Comparison of ENCODE assay signal across 19 mouse cellular contexts in the genomic region with DNA sequence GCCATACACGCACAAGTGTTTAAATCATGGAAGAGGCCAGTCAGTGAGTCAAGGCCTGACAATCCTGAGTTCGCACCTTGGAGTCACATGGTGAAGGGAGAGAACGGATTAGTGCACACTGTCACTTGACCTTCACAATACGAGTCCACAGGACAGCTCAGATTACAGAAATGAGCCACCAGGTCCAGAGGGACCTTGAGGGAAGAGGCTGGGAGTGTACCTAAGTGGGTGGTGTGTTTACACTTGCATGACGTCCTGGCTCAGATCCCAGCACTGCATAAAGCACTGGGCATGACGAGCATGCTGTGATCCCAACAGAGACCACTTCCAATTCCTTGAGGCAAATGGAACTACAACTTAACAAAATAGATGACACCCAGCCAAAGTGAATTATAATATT. TPM values are rescaled to one million over a fixed set of nuclear protein-coding genes. Genes with fewer than 3 reads are reported as not detected.
DNase-seq lines count a peak whose midpoint lies in the region; ATAC-seq and TF ChIP-seq lines count a peak whose summit lies in the region.
"Had no signal": no experiment of that assay in that cellular context is flagged by ENCODE, and none has a peak within 500 bp of the region (broad histone marks: within the 10 kb centered on the region; RNA-seq: fewer than 3 reads in every experiment).

No protein-coding gene starts in this region.

- no peak for TF ChIP-seq CTCF in liver, adult 2 months (IDR thresholded peaks at IDR 0.05; ENCODE audit: low read depth, low read length)

- no peaks in the 10 kb centered on the region for H3K79me2 ChIP-seq in liver, adult 2 months (ENCODE audit: control insufficient read depth, insufficient read depth, low read length)

- H3K27ac ChIP-seq in heart, embryonic 16.5 days (ENCODE audit: low read length): no peak overlapping the region
- peak overlapping the region; percentile 22; the same call in 1 of the 2 replicates for H3K27ac ChIP-seq in liver, adult 2 months (replicated peaks; ENCODE audit: insufficient read depth, low read depth, low read length)
- no peak overlapping the region for H3K27ac ChIP-seq in liver, embryonic 12.5 days
- H3K27ac ChIP-seq: hindbrain, embryonic 15.5 days; layer of hippocampus, adult 2 months; limb, embryonic 15.5 days; neural tube, embryonic 13.5 days had no signal

- no peak overlapping the region for H3K4me3 ChIP-seq in heart, embryonic 16.5 days (ENCODE audit: low read length)
- no peak overlapping the region for H3K4me3 ChIP-seq in liver, adult 2 months (ENCODE audit: insufficient read depth, low read depth, low read length)
- H3K4me3 ChIP-seq in liver, embryonic 12.5 days: no peak overlapping the region
- H3K4me3 ChIP-seq: hindbrain, embryonic 15.5 days; layer of hippocampus, adult 2 months; limb, embryonic 15.5 days; neural tube, embryonic 13.5 days had no signal

- no peak for DNase-seq in heart, adult 8-10 months (ENCODE audit: low spot score)
- peak; percentile 74 for DNase-seq in liver, adult 2 months (ENCODE audit: extremely low read depth, low read depth, low spot score)
- peak; percentile 19 for DNase-seq in fat pad, adult 2 months (ENCODE audit: extremely low read depth, low read depth, low spot score)
- peak; percentile 77 for DNase-seq in lung, postnatal 36 days
- DNase-seq in cerebellum, postnatal 14 days: no peak
- DNase-seq in natural killer cell, adult 2 months (ENCODE audit: low spot score in 2 of 2): no peak
- DNase-seq: adrenal gland, postnatal 25 days; cerebellum, postnatal 10 days; heart, adult 18-20 months; heart, postnatal 14 days; right cerebral cortex, postnatal 25 days; thymus, adult 2 months had no signal

- H3K9me3 ChIP-seq in heart, embryonic 16.5 days (replicated peaks; ENCODE audit: control insufficient read depth, low read length): peaks cover 5% of the 10 kb centered on the region
- peaks cover 4% of the 10 kb centered on the region; the same call in 1 of the 2 replicates for H3K9me3 ChIP-seq in liver, embryonic 12.5 days (replicated peaks)
- H3K9me3 ChIP-seq: G1E; hindbrain, embryonic 15.5 days; limb, embryonic 15.5 days; neural tube, embryonic 13.5 days had no signal

- no peak for TF ChIP-seq POLR2A in liver, adult 2 months (IDR thresholded peaks at IDR 0.05; ENCODE audit: extremely low read depth, insufficient read depth, low read length)

- no peaks in the 10 kb centered on the region for H3K27me3 ChIP-seq in heart, embryonic 16.5 days (ENCODE audit: control insufficient read depth, insufficient read depth, low read length)
- H3K27me3 ChIP-seq in liver, adult 2 months (ENCODE audit: control insufficient read depth, insufficient read depth, low read length): no peaks in the 10 kb centered on the region
- peaks cover 14% of the 10 kb centered on the region for H3K27me3 ChIP-seq in liver, embryonic 12.5 days (replicated peaks)
- H3K27me3 ChIP-seq: hindbrain, embryonic 15.5 days; limb, embryonic 15.5 days had no signal

- no peak overlapping the region for H3K4me2 ChIP-seq in heart, embryonic 16.5 days (ENCODE audit: low read depth, low read length)
- no peak overlapping the region for H3K4me2 ChIP-seq in liver, embryonic 12.5 days
- H3K4me2 ChIP-seq: hindbrain, embryonic 15.5 days; limb, embryonic 15.5 days; neural tube, embryonic 13.5 days had no signal

- 0 out of 2 replicates have a peak, but pooled peaks have one; percentile 25 for ATAC-seq in heart, embryonic 16.5 days (replicated peaks; ENCODE audit: extremely low read depth, insufficient read depth, low FRiP score)
- ATAC-seq in liver, embryonic 12.5 days: no peak

- H3K4me1 ChIP-seq in heart, embryonic 16.5 days (ENCODE audit: control insufficient read depth, insufficient read depth, low read length): peaks cover 8% of the 10 kb centered on the region
- H3K4me1 ChIP-seq in liver, adult 2 months (ENCODE audit: control insufficient read depth, insufficient read depth, low read length): peaks cover 13% of the 10 kb centered on the region; the same call in 1 of the 2 replicates
- peaks cover 16% of the 10 kb centered on the region; the same call in 1 of the 2 replicates for H3K4me1 ChIP-seq in liver, embryonic 12.5 days

- H3K36me3 ChIP-seq in heart, embryonic 16.5 days (ENCODE audit: control insufficient read depth, insufficient read depth): peaks cover 14% of the 10 kb centered on the region
- H3K36me3 ChIP-seq in liver, adult 2 months (ENCODE audit: control insufficient read depth, insufficient read depth, low read length): peaks cover 7% of the 10 kb centered on the region
- H3K36me3 ChIP-seq in liver, embryonic 12.5 days: peaks cover 44% of the 10 kb centered on the region

- no peak overlapping the region for H3K9ac ChIP-seq in heart, embryonic 16.5 days (ENCODE audit: low read length)
- H3K9ac ChIP-seq in liver, adult 2 months (ENCODE audit: low read depth, low read length): no peak overlapping the region
- H3K9ac ChIP-seq in liver, embryonic 12.5 days: no peak overlapping the region
- H3K9ac ChIP-seq: hindbrain, embryonic 15.5 days; limb, embryonic 15.5 days; neural tube, embryonic 13.5 days had no signal

- WGBS in heart, embryonic 16.5 days: 42% methylated on average over 6 of the region's 6 CpGs
- WGBS in liver, adult 2 months: 37% methylated on average over 6 of the region's 6 CpGs
- WGBS in liver, embryonic 12.5 days (ENCODE audit: insufficient replicate concordance): 77% methylated on average over 6 of the region's 6 CpGs

RNA-seq across cellular contexts. Expression of gene Tmem200b, which starts 15.1 kb away (rescaled TPM):
- 0.30 and 0.56 TPM in 2 replicates for polyA plus RNA-seq in heart, embryonic 16.5 days (2015; fragmentation: Nextera tagmentation; extraction: Ambion mirVana)
- total RNA-seq in heart, adult 8-10 months (2022): 1 to 10 TPM; 4.3 to 6.5 (median 5.1) TPM
- total RNA-seq in liver, adult 2 months (2014; rRNA removed): 1.7 and 2.4 TPM in 2 replicates
- 5.7 and 9.0 TPM in 2 replicates for polyA plus RNA-seq in liver, adult 2 months (2012; rRNA removed)
- 0.81 and 1.3 TPM in 2 replicates for polyA plus RNA-seq in liver, embryonic 12.5 days (2016; fragmentation: Nextera tagmentation; extraction: Ambion mirVana)
- polyA plus RNA-seq: G1E had no signal

RNA-seq across cellular contexts. Expression of gene Srsf4, which starts 33.0 kb away (rescaled TPM):
- 74.4 and 76.8 TPM in 2 replicates for polyA plus RNA-seq in heart, embryonic 16.5 days (2015; fragmentation: Nextera tagmentation; extraction: Ambion mirVana)
- total RNA-seq in heart, adult 8-10 months (2022): 10 to 100 TPM; 28.6 to 34.4 (median 32.5) TPM
- 14.8 and 15.9 TPM in 2 replicates for total RNA-seq in liver, adult 2 months (2014; rRNA removed)
- 17.2 and 19.0 TPM in 2 replicates for polyA plus RNA-seq in liver, adult 2 months (2012; rRNA removed)
- 94.9 and 97.5 TPM in 2 replicates for polyA plus RNA-seq in liver, embryonic 12.5 days (2016; fragmentation: Nextera tagmentation; extraction: Ambion mirVana)

Comparison
In these comparisons a context has a peak if more than half of its experiments do, and no peak if none do; other contexts are left out.
1. DNase-seq: peak in liver, adult 2 months (single experiment), fat pad, adult 2 months (single experiment) and lung, postnatal 36 days (single experiment); none in heart, adult 8-10 months (single experiment), cerebellum, postnatal 14 days (0 of 2) and natural killer cell, adult 2 months (0 of 2).